Mouse (Mus musculus) limb, embryonic 10.5 days (tissue): ENCODE measurements around the gene Prpf31. TPM values are rescaled to one million over a fixed set of nuclear protein-coding genes. Genes with fewer than 3 reads are reported as not detected.

ENCODE experiments used
- DNase-seq: peaks from one replicate; pipeline ENCODE4 v3.0.0-alpha.2; 2017; ENCODE audit warnings: low spot score
- H3K27ac ChIP-seq: fragments of 300-500 bp; sonication (generic); 2 replicates; pipeline ENCODE4 v1.5.1; 2016; ENCODE audit warnings: mild to moderate bottlenecking
- H3K27me3 ChIP-seq: fragments of 300-500 bp; sonication (generic); 2 replicates; pipeline ENCODE4 v1.6.1; 2016; ENCODE audit warnings: low read depth, mild to moderate bottlenecking; ENCODE audit not compliant: poor library complexity, severe bottlenecking
- H3K36me3 ChIP-seq: fragments of 300-500 bp; sonication (generic); 2 replicates; pipeline ENCODE4 v1.6.1; 2016; ENCODE audit warnings: mild to moderate bottlenecking, moderate library complexity
- H3K4me1 ChIP-seq: fragments of 300-500 bp; sonication (generic); 2 replicates; pipeline ENCODE4 v1.6.1; 2016
- H3K4me3 ChIP-seq: fragments of 300-500 bp; sonication (generic); 2 replicates; pipeline ENCODE4 v1.5.1; 2016; ENCODE audit warnings: mild to moderate bottlenecking, moderate library complexity
- H3K9me3 ChIP-seq: fragments of 300-500 bp; sonication (generic); replicated peaks from 2 replicates; pipeline ENCODE4 v1.6.1; 2016; ENCODE audit warnings: mild to moderate bottlenecking
- WGBS: fragments of 180-500 bp; shearing (Covaris S2); methylation state at CpG from one replicate; pipeline ENCODE4 v1.1.7; 2016; 5-methylcytosine and 5-hydroxymethylcytosine counted together
- polyA plus RNA-seq: library from polyadenylated mRNA; unstranded; fragments of >200 nt; fragmentation: Nextera tagmentation; extraction: Ambion mirVana; gene quantifications from 2 replicates; pipeline ENCODE4 v1.2.1, GENCODE M21; 2016

Gene Prpf31
- polyA plus RNA-seq, 1 experiment from 2014 or later = 181 TPM

DNA sequence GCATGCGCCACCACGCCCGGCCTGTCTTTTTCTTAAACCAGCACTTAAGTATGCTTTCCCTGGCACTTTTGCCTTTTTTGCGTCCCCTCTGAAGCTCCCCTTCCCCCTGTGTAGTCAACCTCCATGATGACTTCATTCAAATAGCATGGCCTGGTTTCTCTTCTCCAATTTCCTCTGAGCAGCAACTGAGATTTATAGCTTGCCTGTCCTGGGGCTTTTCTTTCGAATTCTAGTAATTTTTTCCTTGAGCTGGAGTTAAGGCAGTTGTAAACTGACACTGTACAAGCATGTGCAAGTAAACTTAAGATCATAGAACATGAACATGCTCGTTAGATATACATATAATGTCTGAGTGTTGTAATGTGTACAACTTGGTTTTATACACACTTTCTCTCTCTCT, 22.4 kb upstream of the Prpf31 start:
- no peaks in the 10 kb centered on the region for H3K36me3 ChIP-seq
- no peaks in the 10 kb centered on the region for H3K9me3 ChIP-seq
- no peak overlapping the region for H3K27ac ChIP-seq
- H3K4me1 ChIP-seq = no peaks in the 10 kb centered on the region
- no peaks in the 10 kb centered on the region for H3K27me3 ChIP-seq
- 87% methylated on average over 6 of the region's 6 CpGs for WGBS
- H3K4me3 ChIP-seq = no peak overlapping the region
- no peak for DNase-seq

DNA sequence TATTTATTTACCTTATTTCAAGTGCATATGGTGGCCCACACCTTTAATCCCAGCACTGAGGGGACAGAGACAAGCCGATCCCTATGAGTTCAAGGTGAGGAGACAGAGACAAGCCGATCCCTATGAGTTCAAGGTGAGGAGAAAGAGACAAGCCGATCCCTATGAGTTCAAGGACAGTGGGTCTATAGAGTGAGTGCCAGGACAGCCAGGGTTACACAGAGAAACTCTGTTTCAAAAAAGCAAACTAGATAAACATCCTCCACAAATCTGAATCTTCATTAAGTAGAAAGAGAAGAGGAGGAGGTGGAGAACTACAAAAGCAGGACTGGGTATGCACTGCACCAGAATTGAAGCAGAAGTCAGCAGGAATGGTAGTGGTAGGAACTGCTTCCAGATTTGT, 21.1 kb upstream of the Prpf31 start:
- H3K36me3 ChIP-seq = no peaks in the 10 kb centered on the region
- WGBS = 95% methylated on average over 3 of the region's 3 CpGs

DNA sequence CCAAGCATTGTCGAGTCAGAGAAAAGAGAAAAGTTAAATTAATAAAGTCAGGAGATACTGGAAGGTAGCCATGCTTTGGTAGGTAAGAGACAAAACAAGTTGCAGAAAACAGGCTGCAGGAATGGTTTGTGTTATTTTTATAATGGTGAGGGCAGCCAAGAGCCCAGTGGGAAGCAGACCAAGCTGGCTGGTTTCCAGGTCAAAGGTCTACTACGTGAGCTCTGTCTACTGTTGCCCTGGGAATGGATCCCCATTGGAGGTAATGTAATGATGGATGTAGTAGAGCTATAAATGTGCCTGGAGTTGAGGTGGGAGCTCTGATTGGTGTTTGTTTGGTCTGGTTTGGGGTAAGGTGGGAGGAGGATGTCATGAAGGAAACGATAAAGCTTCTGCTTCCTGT, 20.7 kb upstream of the Prpf31 start:
- whole genome bisulfite sequencing = 73% methylated on average over 3 of the region's 3 CpGs
- Histone ChIP-seq H3K9me3 (no peaks in the 10 kb centered on the region), H3K36me3 (no peaks in the 10 kb centered on the region), H3K4me1 (no peaks in the 10 kb centered on the region), H3K27me3 (no peaks in the 10 kb centered on the region), H3K4me3 (no peak overlapping the region), H3K27ac (no peak overlapping the region)
- DNase-seq = no peak

More for the DNA sequence above, 21.1 kb upstream of the Prpf31 start:
- H3K27me3 ChIP-seq = no peaks in the 10 kb centered on the region
- H3K4me1 ChIP-seq = no peaks in the 10 kb centered on the region
- H3K9me3 ChIP-seq = no peaks in the 10 kb centered on the region
- H3K4me3 ChIP-seq = no peak overlapping the region
- DNase-seq = no peak
- H3K27ac ChIP-seq = no peak overlapping the region

DNA sequence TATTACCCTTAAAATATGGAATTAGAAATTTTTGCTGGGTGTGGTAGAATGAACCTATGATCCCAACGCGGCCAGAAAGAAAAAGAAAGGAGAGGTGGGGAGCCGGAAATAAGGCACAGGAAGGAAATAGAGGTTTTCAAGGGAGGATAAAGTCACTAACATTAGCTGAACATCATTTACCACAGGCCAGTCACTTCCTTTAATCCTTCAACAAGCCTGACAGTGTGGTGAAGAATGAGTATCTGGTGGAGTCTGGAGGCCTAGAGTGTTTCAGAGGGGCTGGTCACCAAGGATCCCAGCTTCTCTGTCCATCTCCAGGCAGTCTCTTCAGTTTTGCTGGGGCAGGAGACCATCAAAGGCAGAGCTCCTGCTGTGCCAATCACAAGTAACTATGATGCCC, 19.3 kb upstream of the Prpf31 start:
- H3K27me3 ChIP-seq = no peaks in the 10 kb centered on the region
- H3K4me1 ChIP-seq = no peaks in the 10 kb centered on the region
- H3K9me3 ChIP-seq = no peaks in the 10 kb centered on the region
- WGBS = 87% methylated on average over 3 of the region's 3 CpGs
- no peak for DNase-seq
- no peak overlapping the region for H3K4me3 ChIP-seq
- no peak overlapping the region for H3K27ac ChIP-seq
- no peaks in the 10 kb centered on the region for H3K36me3 ChIP-seq

DNA sequence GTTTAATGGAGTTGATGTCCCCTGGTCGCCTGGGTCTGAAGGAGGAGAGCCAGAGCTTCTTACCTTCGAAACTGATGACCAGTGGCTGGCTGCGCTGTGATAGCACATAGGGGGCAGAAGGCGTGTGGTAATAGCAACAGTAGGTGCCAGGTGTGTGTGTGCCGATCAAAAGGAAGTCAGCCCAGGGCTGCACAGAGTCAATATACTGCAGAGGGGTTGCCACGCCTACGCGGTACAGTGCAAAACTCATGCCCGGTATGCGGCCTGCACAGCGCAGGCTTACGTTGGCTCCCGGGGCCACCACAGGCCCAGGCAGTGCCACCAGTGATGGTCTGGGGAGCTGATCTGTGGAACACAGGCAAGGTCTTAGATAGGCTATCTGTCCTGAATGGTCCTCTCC, 18.8 kb upstream of the Prpf31 start:
- Histone ChIP-seq H3K4me3 (no peak overlapping the region), H3K27me3 (no peaks in the 10 kb centered on the region), H3K27ac (no peak overlapping the region), H3K9me3 (no peaks in the 10 kb centered on the region), H3K36me3 (no peaks in the 10 kb centered on the region), H3K4me1 (no peaks in the 10 kb centered on the region)
- no peak for DNase-seq
- 89% methylated on average over 13 of the region's 13 CpGs for WGBS

DNA sequence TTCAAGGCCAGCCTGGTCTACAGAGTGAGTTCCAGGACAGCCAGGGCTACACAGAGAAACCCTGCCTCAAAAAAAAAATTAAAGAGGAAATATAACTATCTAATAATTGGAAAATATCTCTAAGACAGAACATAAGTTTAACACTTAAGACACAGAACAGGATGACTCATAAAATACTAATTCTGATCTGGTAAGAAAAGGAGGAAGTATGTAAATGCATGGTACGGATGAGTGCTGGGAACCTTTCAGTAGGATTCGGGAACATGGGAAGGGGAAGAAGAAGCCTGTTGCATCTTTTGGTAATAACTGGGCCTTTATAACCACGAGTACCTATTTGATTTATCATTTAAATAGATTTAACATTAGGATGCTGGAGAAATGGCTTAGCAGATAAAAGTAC, 15.8 kb upstream of the Prpf31 start:
- Histone ChIP-seq H3K9me3 (no peaks in the 10 kb centered on the region), H3K4me1 (peaks cover 7% of the 10 kb centered on the region), H3K36me3 (peaks cover 5% of the 10 kb centered on the region), H3K27ac (no peak overlapping the region), H3K27me3 (no peaks in the 10 kb centered on the region), H3K4me3 (no peak overlapping the region)
- DNase-seq = no peak
- 84% methylated on average over 3 of the region's 3 CpGs for WGBS

DNA sequence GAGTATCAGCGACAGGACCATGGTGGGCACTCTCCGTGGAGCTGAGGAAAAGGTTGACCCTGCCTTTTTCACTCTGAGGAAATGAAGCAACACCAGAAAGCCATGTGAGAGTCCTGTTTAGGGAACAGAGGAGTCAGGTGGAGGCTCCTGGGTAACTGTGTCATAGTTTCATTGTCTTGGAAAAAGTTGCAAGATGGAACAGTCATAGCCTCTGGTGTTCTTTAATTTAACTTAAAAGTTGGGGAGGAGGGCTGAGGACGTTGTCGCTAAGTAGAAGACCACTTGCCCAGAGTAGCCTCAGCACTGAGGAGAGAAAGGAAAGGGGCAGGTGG, 13.8 kb upstream of the Prpf31 start, which contains the start of gene Oscar:
Oscar (minus strand) TSS at position 101 of the 332 bp plus-strand sequence.
- peaks cover 7% of the 10 kb centered on the region for H3K4me1 ChIP-seq
- WGBS = 83% methylated on average over 4 of the region's 4 CpGs
- H3K27ac ChIP-seq = no peak within 1 kb of the TSS
- DNase-seq = no peak
- H3K9me3 ChIP-seq = no peaks in the 10 kb centered on the region
- H3K4me3 ChIP-seq = peak within 1 kb of the TSS; percentile 81
- no peaks in the 10 kb centered on the region for H3K27me3 ChIP-seq
- H3K36me3 ChIP-seq = peaks cover 25% of the 10 kb centered on the region

DNA sequence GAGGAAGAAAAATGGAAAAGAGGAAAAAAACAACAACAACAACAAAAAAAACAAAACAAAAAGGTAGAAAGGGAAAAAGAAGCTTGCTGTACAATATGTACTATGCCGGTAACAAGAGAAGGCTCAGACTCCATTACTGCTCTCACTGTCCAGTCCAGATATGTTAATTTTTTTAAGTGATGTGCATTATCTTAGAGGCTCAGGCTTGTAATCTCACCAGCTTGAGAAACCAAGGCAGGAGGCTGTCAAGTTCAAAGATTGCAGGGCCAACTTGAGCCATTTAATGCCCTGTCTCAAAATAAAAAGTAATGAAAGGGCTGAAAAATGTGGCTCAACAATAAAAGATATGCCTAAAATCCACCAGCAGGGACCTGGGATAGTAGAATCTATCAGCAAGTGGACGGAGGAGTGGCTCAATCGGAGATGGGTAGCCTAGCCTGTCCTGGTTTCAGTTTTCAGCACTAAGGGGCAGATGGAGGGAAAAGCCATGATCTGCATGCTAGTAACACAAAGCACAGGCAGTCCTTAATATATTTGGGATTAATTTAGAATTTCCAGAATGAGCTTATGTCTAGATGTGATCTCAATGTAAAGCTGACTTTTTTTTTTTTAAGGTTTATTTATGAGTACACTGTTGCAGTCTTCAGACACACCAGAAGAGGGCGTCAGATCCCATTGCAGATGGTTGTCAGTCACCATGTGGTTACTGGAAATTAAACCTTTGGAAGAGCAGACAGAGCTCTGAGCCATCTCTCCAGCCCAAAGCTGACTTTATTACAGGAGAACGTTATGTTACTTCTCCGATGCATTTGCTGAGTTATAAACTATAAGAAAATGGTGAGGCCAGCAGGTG, 13.2 kb upstream of the Prpf31 start:
- peak overlapping the region; percentile 81 for H3K4me3 ChIP-seq
- H3K27me3 ChIP-seq = no peaks in the 10 kb centered on the region
- WGBS = 45% methylated on average over 6 of the region's 6 CpGs
- no peaks in the 10 kb centered on the region for H3K9me3 ChIP-seq
- no peak for DNase-seq
- H3K36me3 ChIP-seq = peaks cover 31% of the 10 kb centered on the region
- peaks cover 7% of the 10 kb centered on the region for H3K4me1 ChIP-seq
- no peak overlapping the region for H3K27ac ChIP-seq

DNA sequence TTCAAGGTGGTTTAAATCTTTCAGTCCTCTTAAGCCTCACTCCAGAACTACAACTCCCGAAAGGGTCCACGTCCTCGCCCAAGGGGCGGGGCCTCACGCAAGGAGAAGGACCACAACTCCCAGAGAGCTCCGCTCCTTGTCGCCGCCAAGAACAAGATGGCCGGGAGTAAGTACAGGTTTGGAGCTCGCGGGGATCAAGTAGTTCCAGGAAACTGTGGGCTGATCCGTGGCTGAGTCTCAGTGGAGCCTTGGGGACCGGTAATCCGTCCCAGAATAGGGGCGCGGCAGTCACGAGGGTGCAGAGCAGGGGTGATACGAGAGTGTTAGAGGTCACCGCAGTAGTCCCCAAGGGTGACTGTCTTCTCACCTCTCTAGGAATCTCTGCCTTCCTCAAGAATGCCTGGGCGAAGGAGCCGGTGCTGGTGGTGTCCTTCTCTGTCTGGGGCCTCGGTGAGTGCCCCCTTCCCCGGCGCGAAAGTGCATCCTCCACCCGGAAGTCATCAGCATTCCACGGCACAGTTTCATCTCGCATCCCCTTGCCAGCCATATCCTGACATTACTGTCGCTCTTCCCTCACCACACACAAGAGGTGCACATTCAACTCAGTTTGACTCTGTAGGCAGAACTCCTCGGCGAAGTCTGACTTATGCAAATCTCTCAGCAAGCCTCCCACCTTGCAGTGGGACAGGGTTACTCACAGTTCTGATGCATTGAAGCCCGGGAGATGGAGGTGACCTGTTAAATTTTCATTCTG, 12.4 kb upstream of the Prpf31 start, which contains the start of gene Ndufa3:
Ndufa3 (plus strand) TSS at position 132 of the 754 bp plus-strand sequence.
- H3K4me1 ChIP-seq = peaks cover 7% of the 10 kb centered on the region
- H3K4me3 ChIP-seq = peak within 1 kb of the TSS; percentile 81
- peak within 1 kb of the TSS; percentile 88 for H3K27ac ChIP-seq
- no peaks in the 10 kb centered on the region for H3K9me3 ChIP-seq
- DNase-seq = peak; percentile 82
- WGBS = 1% methylated on average over 32 of the region's 32 CpGs
- peaks cover 39% of the 10 kb centered on the region for H3K36me3 ChIP-seq
- H3K27me3 ChIP-seq = no peaks in the 10 kb centered on the region

DNA sequence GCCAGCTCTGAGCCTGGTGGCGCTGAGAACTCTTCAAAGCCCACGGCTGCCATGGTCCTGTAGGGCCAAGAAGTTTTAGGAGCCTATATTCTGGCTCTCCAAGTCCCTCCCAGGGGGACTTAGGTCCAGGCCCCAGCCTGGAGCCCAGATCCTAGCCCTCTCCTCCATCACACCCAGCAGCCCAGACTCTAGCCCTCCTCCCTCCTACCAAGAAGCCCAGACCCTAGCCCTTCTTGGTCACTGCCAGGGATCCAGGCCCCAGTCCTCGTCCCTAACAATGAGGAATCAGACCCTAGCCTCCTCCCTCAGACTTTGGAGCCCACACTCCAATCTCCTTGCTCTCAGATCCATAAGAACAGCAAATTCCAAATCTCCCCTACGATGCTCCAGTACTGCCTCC, 755 bp upstream of the Prpf31 start:
- 34% methylated on average over 4 of the region's 4 CpGs for WGBS
- Histone ChIP-seq H3K36me3 (peaks cover 64% of the 10 kb centered on the region), H3K27me3 (no peaks in the 10 kb centered on the region), H3K9me3 (no peaks in the 10 kb centered on the region), H3K27ac (peak overlapping the region; percentile 85), H3K4me1 (peaks cover 17% of the 10 kb centered on the region), H3K4me3 (peak overlapping the region; percentile 75)
- DNase-seq = no peak

DNA sequence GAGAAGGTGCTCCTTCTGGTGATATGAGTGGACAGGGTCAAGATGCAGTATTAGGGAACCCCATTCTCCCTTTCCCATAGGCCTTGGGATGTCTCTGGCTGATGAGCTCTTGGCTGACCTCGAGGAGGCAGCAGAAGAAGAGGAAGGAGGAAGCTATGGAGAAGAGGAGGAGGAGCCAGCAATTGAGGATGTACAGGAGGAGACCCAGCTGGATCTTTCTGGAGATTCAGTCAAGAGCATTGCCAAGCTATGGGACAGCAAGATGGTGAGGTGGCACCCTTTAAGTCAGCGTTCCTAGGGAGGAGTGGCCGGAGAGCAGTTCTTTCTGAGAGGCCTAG, 662 bp downstream of the Prpf31 start:
- Histone ChIP-seq H3K9me3 (no peaks in the 10 kb centered on the region), H3K4me1 (peaks cover 17% of the 10 kb centered on the region), H3K36me3 (peaks cover 64% of the 10 kb centered on the region), H3K27ac (peak overlapping the region; percentile 85), H3K4me3 (peak overlapping the region; percentile 75), H3K27me3 (no peaks in the 10 kb centered on the region)
- 58% methylated on average over 3 of the region's 3 CpGs for WGBS
- DNase-seq = no peak

DNA sequence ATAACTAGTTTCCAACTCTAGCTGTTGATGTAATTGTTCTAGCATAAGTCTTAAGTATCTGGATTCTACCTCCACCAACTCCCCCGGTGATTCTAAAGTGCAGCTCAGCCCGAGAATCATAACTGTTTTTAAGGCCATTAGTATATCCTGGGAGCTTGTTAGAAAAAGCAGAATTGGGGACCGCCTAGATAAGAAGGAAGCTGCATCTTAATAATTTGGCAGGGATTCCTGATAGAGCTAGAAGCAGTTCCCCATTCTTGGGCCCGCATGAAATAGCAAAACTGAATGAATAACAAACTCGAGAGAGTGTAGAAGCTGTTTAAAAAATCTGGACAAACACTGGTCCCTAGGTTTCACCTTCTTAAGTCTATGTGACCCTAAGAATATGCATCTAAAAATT, 13.6 kb downstream of the Prpf31 start:
- DNase-seq = no peak
- Histone ChIP-seq H3K9me3 (no peaks in the 10 kb centered on the region), H3K4me1 (peaks cover 30% of the 10 kb centered on the region), H3K27ac (no peak overlapping the region), H3K36me3 (peaks cover 57% of the 10 kb centered on the region), H3K27me3 (no peaks in the 10 kb centered on the region), H3K4me3 (peak overlapping the region; percentile 99; the same call in 1 of the 2 replicates)
- WGBS = 77% methylated on average over 5 of the region's 5 CpGs

DNA sequence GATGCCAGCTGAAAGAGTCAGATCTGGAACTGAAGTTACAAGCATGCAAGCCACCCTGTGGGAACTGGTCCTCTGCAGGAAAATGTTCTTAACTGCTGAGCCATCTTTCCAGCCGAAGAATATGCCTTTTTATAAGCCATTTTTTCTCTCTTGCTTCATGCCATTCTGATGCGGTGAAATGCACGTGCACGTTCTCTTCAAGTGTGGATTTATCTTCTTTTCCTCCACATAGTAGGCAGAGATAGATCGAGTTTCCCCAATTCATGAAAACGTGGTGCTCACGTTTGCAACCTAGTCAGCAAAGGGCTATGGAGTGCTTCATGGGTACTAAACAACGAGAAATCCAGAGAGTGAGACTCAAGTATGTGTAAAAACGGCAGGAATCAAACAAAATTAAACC, 14.1 kb downstream of the Prpf31 start:
- WGBS = 29% methylated on average over 9 of the region's 9 CpGs
- H3K4me3 ChIP-seq = peak overlapping the region; percentile 99
- H3K9me3 ChIP-seq = no peaks in the 10 kb centered on the region
- peaks cover 57% of the 10 kb centered on the region for H3K36me3 ChIP-seq
- H3K4me1 ChIP-seq = peaks cover 32% of the 10 kb centered on the region
- no peaks in the 10 kb centered on the region for H3K27me3 ChIP-seq
- no peak for DNase-seq
- no peak overlapping the region for H3K27ac ChIP-seq
